Comparison of ENCODE assay signal across 10 mouse cellular contexts in the genomic region with DNA sequence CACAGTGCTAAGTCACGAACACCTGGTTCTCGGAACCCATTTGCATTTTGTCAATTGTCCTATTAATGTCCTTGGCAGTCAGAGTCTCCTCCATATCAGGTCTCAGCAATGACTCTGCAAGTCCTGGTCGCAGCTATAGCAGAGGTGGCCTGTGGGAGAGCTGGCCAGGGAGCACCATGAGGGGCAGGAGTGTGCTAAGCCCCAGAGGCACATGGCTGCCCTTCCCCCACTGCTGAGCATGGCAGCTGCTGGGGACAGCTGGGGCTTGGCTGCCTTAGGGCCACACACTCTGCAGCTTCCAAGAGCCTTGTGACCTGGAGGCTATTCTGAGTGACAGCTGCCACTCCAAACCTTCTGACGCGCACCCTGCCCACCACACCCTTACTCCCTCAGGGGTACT. TPM values are rescaled to one million over a fixed set of nuclear protein-coding genes. Genes with fewer than 3 reads are reported as not detected.
DNase-seq lines count a peak whose midpoint lies in the region; ATAC-seq and TF ChIP-seq lines count a peak whose summit lies in the region.
"Had no signal": no experiment of that assay in that cellular context is flagged by ENCODE, and none has a peak within 500 bp of the region (broad histone marks: within the 10 kb centered on the region; RNA-seq: fewer than 3 reads in every experiment).

No protein-coding gene starts in this region.

- no peaks in the 10 kb centered on the region for H3K27me3 ChIP-seq in heart, embryonic 11.5 days (ENCODE audit: control insufficient read depth, insufficient read depth, low read length)
- no peaks in the 10 kb centered on the region for H3K27me3 ChIP-seq in liver, postnatal 0 days (ENCODE audit: insufficient read depth, low read length)
- H3K27me3 ChIP-seq: hindbrain, embryonic 13.5 days had no signal

- no peaks in the 10 kb centered on the region for H3K36me3 ChIP-seq in heart, embryonic 11.5 days (ENCODE audit: control insufficient read depth, insufficient read depth, low read length)
- no peaks in the 10 kb centered on the region for H3K36me3 ChIP-seq in liver, postnatal 0 days (replicated peaks; ENCODE audit: insufficient read depth, low read length)
- H3K36me3 ChIP-seq: hindbrain, embryonic 13.5 days had no signal

- no peak for TF ChIP-seq EP300 in liver, postnatal 0 days (IDR thresholded peaks at IDR 0.05; ENCODE audit: low read depth)

- peak; percentile 24 for DNase-seq in kidney, adult 18-20 months
- DNase-seq in kidney, postnatal 14 days: no peak
- DNase-seq in ZHBTc4 (ENCODE audit: low read depth, low spot score): peak; percentile 41
- peak; percentile 32 for DNase-seq in liver, postnatal 0 days
- DNase-seq in B cell, adult 2 months: no peak
- no peak for DNase-seq in frontal cortex, postnatal 36 days (ENCODE audit: low spot score in 2 of 2)
- DNase-seq in spleen, adult 12 weeks (ENCODE audit: low spot score): no peak
- DNase-seq: lung, embryonic 14.5 days had no signal

- peaks cover 14% of the 10 kb centered on the region for H3K4me1 ChIP-seq in heart, embryonic 11.5 days (ENCODE audit: control insufficient read depth, insufficient read depth, low read length)
- peaks cover 14% of the 10 kb centered on the region for H3K4me1 ChIP-seq in liver, postnatal 0 days (ENCODE audit: insufficient read depth)

- no peak for TF ChIP-seq CTCF in liver, postnatal 0 days (IDR thresholded peaks at IDR 0.05; ENCODE audit: low read depth)

- H3K4me2 ChIP-seq in heart, embryonic 11.5 days: no peak overlapping the region
- H3K4me2 ChIP-seq in liver, postnatal 0 days (ENCODE audit: low read depth, low read length): no peak overlapping the region
- H3K4me2 ChIP-seq: hindbrain, embryonic 13.5 days; lung, embryonic 14.5 days had no signal

- no peak overlapping the region for H3K9ac ChIP-seq in heart, embryonic 11.5 days (ENCODE audit: low read depth, low read length)
- H3K9ac ChIP-seq in liver, postnatal 0 days (replicated peaks): no peak overlapping the region
- H3K9ac ChIP-seq: hindbrain, embryonic 13.5 days; lung, embryonic 14.5 days had no signal

- H3K27ac ChIP-seq in heart, embryonic 11.5 days (ENCODE audit: low read depth, low read length): 0 out of 2 replicates have a peak overlapping the region, but pooled peaks have one; percentile 35
- no peak overlapping the region for H3K27ac ChIP-seq in liver, postnatal 0 days (ENCODE audit: low read depth)
- H3K27ac ChIP-seq: hindbrain, embryonic 13.5 days had no signal

- H3K4me3 ChIP-seq in heart, embryonic 11.5 days (ENCODE audit: low read depth, low read length): no peak overlapping the region
- no peak overlapping the region for H3K4me3 ChIP-seq in liver, postnatal 0 days (ENCODE audit: low read depth, low read length)
- H3K4me3 ChIP-seq: hindbrain, embryonic 13.5 days had no signal

- H3K9me3 ChIP-seq in heart, embryonic 11.5 days (replicated peaks; ENCODE audit: control insufficient read depth, low read length): peaks cover 3% of the 10 kb centered on the region; the same call in 1 of the 2 replicates
- H3K9me3 ChIP-seq in liver, postnatal 0 days (ENCODE audit: low read length): peaks cover 5% of the 10 kb centered on the region
- H3K9me3 ChIP-seq: hindbrain, embryonic 13.5 days had no signal

- ATAC-seq in heart, embryonic 11.5 days (replicated peaks; ENCODE audit: insufficient number of reproducible peaks, low FRiP score, low TSS enrichment): peak; percentile 59
- no peak; the same call in 1 of the 2 replicates for ATAC-seq in liver, postnatal 0 days

- 47% methylated on average over 5 of the region's 5 CpGs for WGBS in heart, embryonic 11.5 days (ENCODE audit: insufficient replicate concordance)
- WGBS in liver, postnatal 0 days (ENCODE audit: insufficient replicate concordance): 59% methylated on average over 5 of the region's 5 CpGs

RNA-seq across cellular contexts. Expression of gene Fam120a, which starts 52.3 kb away (rescaled TPM):
- 26.3 and 31.2 TPM in 2 replicates for polyA plus RNA-seq in heart, embryonic 11.5 days (2014; fragmentation: Nextera tagmentation; extraction: Ambion mirVana)
- 13.1 and 13.3 TPM in 2 replicates for polyA plus RNA-seq in liver, postnatal 0 days (2015; fragmentation: Nextera tagmentation; extraction: Ambion mirVana)

Comparison
In these comparisons a context has a peak if more than half of its experiments do, and no peak if none do; other contexts are left out.
1. DNase-seq: peak in kidney, adult 18-20 months (single experiment), ZHBTc4 (single experiment) and liver, postnatal 0 days (single experiment); none in kidney, postnatal 14 days (single experiment), B cell, adult 2 months (0 of 2), frontal cortex, postnatal 36 days (0 of 2) and spleen, adult 12 weeks (single experiment).